Mouse (Mus musculus): Measurements from ENCODE around the gene Sh2d1b1.
A peak's percentile ranks its signal among the peaks of the same experiment; 100 is the strongest.
"Not testable (repeated sequence)": the region's sequence is repeated elsewhere in the genome, so short reads cannot be mapped to it uniquely, and the experiment has no call there.

The Sh2d1b1 gene

GRCm38 (mm10) chr1:170277016-170277415, at the start of gene Sh2d1b1:
Gene Sh2d1b1, plus strand, starts transcription at chr1:170277320.
- no peak for DNase-seq (ENCODE audit: extremely low spot score, low spot score)

DNA sequence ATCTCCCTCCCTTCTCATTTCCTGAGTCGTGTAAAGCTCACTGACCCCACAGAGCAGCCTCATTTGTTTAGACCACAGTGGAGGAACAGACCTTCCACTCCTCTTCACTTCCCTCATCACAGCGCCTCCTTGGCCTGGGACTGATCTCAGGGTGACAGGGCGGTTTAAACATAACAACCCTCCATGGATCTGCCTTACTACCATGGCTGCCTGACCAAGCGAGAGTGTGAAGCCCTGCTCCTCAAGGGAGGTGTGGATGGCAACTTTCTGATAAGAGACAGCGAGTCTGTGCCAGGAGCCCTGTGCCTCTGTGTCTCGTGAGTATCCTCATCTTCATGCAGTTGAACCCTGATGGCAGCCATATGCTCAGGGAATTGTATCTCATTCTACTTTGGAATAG, 44.4 kb upstream of the Sh2d1b1 start, which contains the start of gene Sh2d1b2:
Sh2d1b2 (plus strand) TSS at position 62 of the 400 bp plus-strand sequence.
- DNase-seq (ENCODE audit: extremely low spot score, low spot score), result not testable (repeated sequence)

- no peak for DNase-seq (ENCODE audit: extremely low spot score, low spot score)
These were observed 32.1 kb upstream of the Sh2d1b1 start for GRCm38 (mm10) chr1:170245016-170245415.

- DNase-seq (ENCODE audit: extremely low spot score, low spot score), result no peak
These were observed 22.1 kb upstream of the Sh2d1b1 start for GRCm38 (mm10) chr1:170254893-170255559.

GRCm38 (mm10) chr1:170255560-170255910, 21.6 kb upstream of the Sh2d1b1 start:
- peak; percentile 90 for DNase-seq (ENCODE audit: extremely low spot score, low spot score)

DNA sequence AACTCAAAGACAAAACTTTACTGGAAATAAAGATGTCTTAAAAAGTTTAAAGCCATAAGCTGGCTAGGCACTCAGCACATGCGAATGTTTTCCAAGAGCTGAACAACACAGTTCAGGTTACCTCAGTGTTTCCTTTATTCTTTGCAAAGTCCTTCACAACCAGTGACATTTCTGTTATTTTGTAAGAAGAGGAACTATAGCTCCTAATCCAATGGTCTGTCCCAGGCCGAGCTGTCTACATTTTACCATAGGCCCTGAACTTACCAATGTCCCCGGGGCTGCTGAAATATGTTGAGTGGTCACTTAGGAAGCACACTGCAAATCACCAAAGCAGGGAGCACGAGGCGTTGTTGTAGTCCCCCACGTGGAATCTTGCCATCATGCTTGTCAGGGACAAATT, 6.8 kb upstream of the Sh2d1b1 start:
- DNase-seq (ENCODE audit: extremely low spot score, low spot score), result no peak

DNA sequence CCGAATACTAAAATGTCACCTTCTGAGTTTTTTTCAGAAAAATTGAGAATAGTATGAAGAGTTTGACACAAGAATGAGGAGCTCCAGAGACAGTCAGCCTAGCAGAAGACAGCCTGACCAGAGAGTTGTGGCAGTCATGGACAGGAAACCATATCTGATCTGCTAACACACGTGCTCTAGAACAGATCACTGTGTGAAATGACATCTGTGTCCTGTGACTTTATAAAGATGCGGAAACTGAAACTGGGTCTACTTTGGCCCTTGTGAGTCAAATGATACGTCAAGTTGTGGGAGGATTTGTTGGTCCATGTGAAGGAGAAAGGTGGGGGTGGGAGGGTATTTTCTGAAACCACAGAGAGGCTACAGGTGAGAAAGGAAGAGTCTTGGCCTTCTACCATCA, 6.4 kb upstream of the Sh2d1b1 start:
- DNase-seq (ENCODE audit: extremely low spot score, low spot score), result no peak

GRCm38 (mm10) chr1:170273252-170273651, 3.9 kb upstream of the Sh2d1b1 start:
- DNase-seq (ENCODE audit: extremely low spot score, low spot score), result no peak

DNA sequence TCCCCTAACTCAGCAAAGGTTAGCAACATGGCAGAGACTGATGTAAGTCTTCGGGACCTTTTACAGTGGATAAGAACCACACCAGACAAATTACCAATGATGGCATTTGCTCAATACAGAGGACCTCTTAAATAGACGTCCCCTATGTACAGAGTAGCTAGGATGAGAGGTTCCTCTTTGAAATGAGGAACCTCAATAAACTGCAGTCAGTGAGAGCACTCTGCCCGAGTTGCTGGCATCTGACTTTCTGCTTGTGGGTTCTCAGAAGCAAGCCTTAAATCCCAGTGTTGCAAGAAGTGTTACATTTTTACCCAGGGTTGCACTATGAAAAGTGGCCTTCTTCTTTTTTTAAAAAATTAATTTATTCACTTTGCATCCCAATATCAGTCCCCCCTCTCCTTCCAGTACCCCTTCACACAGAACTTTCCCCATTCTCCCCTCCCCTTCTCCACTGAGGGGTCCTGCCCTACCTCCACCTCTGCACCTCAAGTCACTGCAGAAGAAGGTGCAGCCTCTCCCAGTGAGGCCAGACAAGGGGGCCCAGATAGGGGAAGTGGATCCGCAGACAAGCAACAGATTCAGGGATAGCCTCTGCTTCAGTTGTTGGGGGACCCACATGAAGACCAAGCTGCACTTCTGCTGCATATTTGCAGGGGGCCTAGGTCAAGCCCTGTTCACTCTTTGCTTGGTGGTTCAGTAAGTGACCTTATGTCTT, 5.5 kb downstream of the Sh2d1b1 start:
- no peak for DNase-seq (ENCODE audit: extremely low spot score, low spot score)

DNA sequence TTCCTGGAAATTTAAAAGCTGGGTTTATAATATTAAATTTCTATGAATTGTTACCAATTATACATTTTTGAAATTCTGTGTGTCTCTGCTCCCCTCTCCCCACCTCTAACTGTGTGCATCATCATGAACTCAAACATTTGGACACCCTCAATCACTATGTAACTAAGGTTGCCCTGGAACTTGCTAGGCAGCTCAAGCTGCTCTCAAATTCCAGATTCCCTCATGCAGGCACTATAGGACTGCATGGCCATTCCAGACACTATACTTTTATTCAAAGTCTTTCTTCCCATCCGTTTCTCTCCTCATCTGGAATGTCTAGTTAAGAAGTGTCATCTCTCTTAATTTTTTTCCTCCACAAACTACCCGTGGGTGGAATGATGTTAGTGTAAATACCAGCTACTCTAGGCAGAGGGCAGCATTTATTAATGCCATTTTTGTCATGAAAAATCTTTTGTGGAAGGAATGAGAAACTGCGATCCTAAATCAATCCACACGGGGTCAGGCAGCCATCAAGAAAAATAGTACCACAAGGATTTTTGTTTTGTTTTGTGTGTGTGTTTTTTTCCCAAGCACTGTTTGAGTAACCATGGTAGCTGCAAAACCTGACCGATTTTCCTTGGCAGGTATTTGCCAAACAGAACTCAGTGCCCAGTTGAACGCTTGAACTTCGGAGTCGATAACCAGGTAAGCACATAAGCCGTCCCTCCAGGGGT, 15.3 kb downstream of the Sh2d1b1 start:
- no peak for DNase-seq (ENCODE audit: extremely low spot score, low spot score)

DNA sequence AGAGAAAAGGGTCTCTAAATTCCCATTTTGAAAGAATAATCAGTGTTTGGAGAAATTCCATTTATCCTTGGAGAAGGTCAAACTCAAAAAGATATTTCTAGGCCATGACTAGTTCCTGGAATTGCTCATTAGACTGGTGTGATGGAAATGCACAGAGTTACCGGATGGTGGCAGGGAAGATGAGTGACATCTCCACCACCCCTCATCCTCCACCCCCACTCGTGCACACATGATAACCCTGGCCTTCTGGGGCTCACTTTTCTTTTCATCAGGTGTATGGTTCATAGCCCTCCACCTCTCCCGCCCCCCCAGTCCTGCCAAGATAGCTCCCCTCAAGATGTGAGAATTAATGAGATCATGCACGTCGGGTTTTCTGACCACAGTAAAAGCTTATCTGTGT, 16.1 kb downstream of the Sh2d1b1 start:
- DNase-seq (ENCODE audit: extremely low spot score, low spot score), result no peak

DNA sequence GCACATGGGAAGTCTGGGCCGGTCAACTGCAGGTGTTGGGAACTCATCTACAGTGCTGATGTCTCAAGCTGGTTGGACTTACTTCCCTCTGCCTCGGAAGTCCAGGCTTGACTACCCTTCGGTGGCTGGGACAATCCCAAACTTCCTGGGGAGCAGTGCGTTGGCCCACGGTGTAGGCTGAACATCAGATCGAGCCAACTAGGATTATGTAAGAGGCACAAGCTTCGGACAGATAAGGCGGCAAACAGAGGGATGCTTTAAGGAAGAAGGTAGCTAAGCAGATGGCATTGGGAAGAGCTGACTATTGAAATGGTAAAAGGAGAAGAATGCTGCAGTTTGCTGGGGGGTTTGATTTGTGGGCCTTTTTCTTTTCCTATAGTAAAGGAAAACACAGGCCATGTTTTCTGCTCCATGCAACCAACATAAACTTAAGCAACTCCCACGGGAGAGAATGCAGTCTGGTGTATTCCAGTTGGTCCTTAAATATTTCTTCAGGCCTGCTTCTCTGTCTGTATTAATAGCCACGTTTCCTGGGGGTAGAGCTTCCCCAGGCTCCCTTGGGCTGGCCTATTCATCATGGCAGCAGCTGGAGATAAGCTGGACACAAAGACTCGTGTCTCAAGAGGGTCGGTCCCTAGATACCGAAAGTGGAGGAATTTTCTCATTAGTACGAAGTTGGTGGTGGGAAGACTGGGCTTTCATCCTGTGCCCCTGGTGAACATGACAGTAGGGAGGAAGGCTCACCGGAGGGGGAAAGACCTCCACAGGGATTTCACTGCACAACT, 17.9 kb downstream of the Sh2d1b1 start:
- no peak for DNase-seq (ENCODE audit: extremely low spot score, low spot score)

DNA sequence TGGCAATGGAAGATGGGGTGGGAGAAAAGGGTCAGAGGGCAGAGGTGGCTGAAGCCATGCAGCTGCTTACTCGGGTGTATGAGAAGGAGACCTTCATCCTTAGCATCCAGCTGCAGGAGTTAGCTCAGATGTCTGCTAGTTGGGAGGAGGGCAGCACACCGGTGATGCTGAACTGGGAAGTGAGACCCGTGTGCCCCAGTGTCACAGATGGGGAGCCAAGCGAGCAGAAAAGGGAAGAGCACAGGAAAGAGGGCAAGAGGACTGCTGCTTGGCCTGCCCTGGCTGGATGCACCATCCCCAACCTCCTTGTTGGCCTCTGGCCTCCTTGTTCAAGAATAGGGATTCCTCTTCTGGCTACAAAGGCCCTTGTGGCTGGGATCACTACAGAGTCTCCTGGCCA, 22.4 kb downstream of the Sh2d1b1 start:
- no peak for DNase-seq (ENCODE audit: extremely low spot score, low spot score)

DNA sequence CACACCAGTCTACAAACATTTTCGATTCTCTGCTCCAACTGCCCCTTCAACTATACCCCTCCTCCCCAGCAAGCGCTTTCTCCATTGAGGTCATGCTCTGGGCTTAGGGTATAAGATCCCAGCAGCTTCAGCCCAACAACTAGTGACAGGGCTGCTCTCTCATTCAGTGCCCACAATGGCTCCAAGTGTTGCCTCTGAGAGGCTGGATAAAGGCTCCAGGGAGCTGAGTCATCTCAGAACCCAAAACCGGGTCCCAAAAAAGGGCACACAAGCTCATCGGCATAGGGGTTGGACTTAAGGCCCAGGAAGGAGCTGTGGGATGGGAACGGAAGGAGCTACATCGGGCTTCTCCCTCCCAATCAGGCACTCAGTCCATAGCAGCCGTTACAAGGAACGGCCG, 24.6 kb downstream of the Sh2d1b1 start:
- no peak for DNase-seq (ENCODE audit: extremely low spot score, low spot score)

DNA sequence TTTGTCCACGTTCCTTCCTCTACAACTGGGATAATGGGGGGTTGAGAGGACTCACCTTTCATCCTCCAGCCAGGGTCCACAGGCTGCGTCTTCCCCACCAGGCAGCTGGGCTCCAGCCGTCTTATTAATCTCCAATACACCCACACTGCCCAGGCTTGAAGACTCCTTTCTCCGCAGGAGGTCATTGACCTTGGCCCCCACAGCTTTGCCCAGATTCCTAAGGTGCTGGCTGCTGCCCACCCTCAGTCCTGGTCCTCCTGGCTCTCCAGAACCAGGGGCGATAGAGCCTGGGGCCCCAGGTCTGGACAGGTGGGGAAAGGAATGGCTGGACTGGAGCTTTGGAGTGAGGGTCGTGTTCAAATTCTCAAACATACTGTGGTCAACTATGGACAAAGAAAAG, 25.3 kb downstream of the Sh2d1b1 start:
- DNase-seq (ENCODE audit: extremely low spot score, low spot score), result no peak

- no peak for DNase-seq (ENCODE audit: extremely low spot score, low spot score)
These were observed 26.0 kb downstream of the Sh2d1b1 start for GRCm38 (mm10) chr1:170303103-170303502.

- no peak for DNase-seq (ENCODE audit: extremely low spot score, low spot score)
These were observed 27.9 kb downstream of the Sh2d1b1 start for GRCm38 (mm10) chr1:170305002-170305401.

DNA sequence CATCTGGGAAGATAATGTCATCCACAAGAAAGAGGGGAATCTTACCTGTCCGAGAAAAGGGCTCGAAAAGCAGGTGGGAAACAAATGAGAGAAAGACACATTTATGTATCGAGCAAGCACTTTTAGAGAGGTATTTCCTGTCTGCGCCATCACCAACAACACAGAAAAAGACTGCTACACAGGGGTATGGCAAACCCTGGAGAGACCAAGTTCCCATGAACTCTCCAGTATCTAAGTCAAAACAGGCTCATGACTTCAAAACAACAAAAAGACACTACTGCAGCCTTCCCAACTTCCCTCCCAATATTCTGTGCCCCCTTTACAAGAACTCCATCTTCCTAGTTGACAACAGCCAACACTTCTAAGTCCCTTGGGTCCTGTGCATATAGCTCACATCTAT, 29.1 kb downstream of the Sh2d1b1 start, which contains the start of gene Gm7694:
Gm7694 (minus strand) TSS at position 101 of the 400 bp plus-strand sequence.
- no peak for DNase-seq (ENCODE audit: extremely low spot score, low spot score)

DNA sequence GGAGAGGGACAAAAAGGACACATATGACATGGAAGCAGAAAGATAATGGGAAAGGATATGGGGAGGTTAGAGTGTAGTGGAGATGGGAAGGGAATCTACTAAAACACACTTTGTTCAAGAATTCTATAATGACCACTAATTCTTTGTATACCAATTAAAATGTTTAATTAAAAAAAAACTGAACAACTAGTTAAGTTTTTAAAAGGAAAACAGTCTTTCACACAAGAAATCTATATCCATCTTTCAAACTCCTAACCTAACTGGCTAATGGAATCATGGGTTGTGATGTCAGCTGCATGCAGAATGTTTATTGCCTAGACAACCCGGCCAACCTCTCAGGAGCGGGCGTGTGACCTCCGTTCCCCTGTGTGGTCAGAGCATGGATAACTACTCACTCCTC, 31.4 kb downstream of the Sh2d1b1 start, which contains the start of gene Spata46:
Spata46 (plus strand) TSS at position 301 of the 400 bp plus-strand sequence.
- DNase-seq (ENCODE audit: extremely low spot score, low spot score), result no peak

- DNase-seq (ENCODE audit: extremely low spot score, low spot score), result no peak
These were observed 34.3 kb downstream of the Sh2d1b1 start for GRCm38 (mm10) chr1:170311431-170311830.

DNA sequence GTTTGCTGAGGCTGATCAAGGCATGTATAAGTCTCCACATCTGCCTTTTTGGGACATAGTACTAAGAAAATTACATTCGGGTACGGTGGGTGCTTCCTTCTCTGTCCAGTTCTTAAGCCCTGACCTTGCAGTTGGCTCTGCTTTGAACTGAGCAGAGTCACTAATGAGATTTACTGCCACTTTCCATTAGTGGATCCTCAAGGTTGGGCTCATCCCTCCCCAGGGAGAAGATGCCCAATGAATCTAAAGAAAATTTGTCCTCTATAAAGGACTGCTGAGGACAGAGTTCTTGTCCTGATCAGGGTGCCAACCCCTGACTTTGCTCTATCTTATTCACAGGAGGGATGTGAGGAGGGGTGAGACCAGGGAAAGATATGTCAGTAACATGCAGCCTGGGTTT, 44.9 kb downstream of the Sh2d1b1 start:
- DNase-seq (ENCODE audit: extremely low spot score, low spot score), result no peak
